Mouse (Mus musculus): ENCODE results near the gene Gm39566. TPM values are rescaled to one million over a fixed set of nuclear protein-coding genes. Genes with fewer than 3 reads are reported as not detected.

Gm39566 gene
- not detected for polyA plus RNA-seq (2017; shearing (Covaris generic))

GRCm38 (mm10) chr11:69815155-69815554 lies at the start of gene Gm39566:
Gene Gm39566, minus strand, starts transcription at chr11:69815298.

GRCm38 (mm10) chr11:69858113-69858998 lies 43.3 kb upstream of the Gm39566 start, which contains the start of gene Tnk1:
Gene Tnk1, minus strand, starts transcription at chr11:69858730.

DNA sequence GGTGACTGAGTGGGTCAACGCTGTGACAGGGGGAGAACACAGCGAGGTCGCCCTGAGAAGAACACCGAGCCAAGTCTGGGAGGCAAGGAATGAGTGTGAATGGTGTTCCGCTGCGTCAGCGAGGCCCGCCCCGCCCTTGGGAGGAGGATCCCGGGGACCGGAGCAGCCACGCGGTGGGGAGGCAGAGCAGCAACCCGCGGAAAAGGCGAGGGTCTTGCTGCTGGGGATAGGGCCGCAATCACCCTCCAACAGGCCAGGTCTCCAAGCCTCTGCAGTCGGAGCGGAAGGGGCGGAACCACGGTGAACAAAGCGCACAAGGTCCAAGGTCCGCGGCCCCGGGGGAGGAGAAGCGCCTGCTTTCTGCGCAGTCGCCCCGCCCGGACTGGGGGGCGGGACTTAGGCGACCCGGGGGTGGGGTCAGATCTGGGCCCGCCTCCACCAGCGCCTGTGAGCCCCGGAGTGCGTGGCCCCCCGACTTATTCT lies 31.1 kb upstream of the Gm39566 start, which contains the start of gene Plscr3:
Gene Plscr3 (plus strand): TSS at position 179 of the 483 bp plus-strand sequence.

GRCm38 (mm10) chr11:69837952-69838713 lies 23.0 kb upstream of the Gm39566 start, which contains the start of gene Tmem256:
Gene Tmem256, plus strand, starts transcription at chr11:69838514.

GRCm38 (mm10) chr11:69837604-69837951 lies 22.5 kb upstream of the Gm39566 start, which contains the start of gene Nlgn2:
Gene Nlgn2, minus strand, starts transcription at chr11:69837784.

DNA sequence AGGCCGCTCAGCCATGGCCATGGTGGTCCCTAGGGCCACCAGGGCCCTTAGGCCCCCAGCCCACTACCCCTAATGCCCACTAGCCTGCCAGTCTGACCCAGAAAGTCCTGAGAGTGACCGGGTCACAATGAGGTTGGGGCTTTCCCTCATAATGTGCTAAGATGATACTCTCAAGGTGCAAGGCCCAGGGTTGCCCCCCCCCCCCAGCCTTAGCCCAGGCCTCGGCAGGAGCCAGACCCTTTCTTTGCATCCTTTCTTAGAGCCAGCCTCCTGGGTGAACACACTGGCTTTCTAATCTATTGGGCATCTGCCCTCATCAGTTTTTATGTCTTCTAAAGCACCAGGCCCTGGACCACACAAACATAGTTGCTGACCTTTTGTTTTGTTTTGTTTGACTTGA lies 7.0 kb upstream of the Gm39566 start, which contains the start of gene Spem1:
Gene Spem1 (minus strand): TSS at position 101 of the 400 bp plus-strand sequence.

DNA sequence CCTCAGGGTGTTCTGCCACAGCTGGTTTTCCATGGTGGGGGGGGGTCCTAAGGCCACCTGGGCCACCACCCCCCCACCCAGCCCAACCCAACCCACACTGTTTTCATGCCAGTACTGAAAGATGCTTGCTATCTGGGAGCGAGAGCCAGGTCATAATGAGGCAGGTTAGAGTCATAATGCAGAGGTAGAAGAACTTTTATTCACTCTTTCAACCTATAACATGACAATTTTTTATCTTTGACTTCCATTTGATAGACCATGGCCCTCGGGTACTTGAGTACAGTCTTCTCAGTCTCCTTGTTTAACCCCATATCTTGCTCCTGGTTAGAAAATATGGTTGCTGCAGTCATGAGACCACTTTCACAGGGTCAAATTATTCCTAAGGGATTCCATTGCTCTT lies 3.3 kb upstream of the Gm39566 start, which contains the start of gene Spem2:
Gene Spem2 (minus strand): TSS at position 101 of the 400 bp plus-strand sequence.

GRCm38 (mm10) chr11:69804972-69805909 lies 9.9 kb downstream of the Gm39566 start, which contains the start of gene Tmem102:
Gene Tmem102, minus strand, starts transcription at chr11:69805624.

GRCm38 (mm10) chr11:69801379-69801977 lies 13.6 kb downstream of the Gm39566 start, which contains the start of gene Fgf11:
Gene Fgf11, minus strand, starts transcription at chr11:69801857.

DNA sequence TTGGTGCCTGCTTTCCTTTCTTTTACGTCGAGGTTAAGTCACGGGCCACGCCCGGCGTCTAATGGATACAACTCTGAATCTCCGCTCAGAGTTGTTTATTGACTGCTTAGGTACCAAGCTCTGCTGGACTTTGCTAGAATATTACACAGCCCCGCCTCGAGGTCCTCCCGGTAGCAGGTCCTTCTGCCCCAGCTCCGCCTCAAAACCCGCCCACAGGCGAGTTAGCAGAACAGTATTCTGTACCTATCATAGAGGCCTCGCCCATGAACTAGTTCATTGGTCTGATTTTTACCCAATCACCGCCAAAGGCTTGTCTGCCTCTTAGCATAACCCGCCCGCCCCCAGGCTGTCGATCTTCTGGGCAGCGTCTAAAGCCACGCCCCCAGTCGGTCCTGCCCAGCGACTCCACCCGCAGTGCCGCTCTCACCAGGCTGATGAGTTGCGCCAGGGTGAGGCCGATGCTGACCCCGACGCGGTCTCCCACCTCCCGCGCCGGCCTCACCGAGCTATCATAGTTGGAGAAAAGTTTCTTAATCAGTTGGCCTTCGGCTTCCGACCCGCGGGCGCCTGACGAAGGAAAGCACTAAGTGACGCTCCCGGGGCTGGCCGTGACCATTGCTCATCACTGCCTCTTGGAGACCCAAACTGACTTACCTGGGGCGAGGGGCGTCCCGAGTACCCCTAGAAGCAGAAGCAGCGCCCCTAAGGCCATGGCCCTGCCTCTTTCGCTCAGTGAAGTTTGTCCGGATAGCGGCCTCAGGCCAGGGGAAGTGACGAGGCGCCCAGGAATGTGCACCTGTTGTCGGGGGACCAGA lies 19.7 kb downstream of the Gm39566 start, which contains the start of gene Chrnb1:
Gene Chrnb1 (minus strand): TSS at position 776 of the 815 bp plus-strand sequence.

GRCm38 (mm10) chr11:69765221-69766125 lies 49.6 kb downstream of the Gm39566 start, which contains the start of gene Zbtb4:
Gene Zbtb4, plus strand, starts transcription at chr11:69765912.

DNA sequence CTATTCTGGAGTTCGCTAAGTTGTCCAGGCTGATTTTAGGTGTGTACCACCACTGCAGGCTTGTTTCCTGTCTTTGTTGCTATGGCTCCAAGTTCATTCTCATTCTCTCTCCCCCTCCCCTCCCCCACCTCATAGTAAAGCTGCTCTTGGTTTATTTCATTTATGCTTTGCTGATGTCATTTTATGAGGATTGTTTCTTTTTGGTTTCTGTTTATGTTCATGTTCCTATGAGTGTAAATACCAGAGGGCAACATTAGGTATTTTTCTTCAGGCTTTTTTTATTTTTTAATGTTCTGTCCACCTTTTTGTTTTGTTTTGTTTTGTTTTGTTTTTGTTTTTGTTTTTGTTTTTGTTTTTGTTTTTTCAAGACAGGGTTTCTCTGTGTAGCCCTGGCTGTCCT lies 53.2 kb downstream of the Gm39566 start, which contains the start of gene Slc35g3:
Gene Slc35g3 (minus strand): TSS at position 101 of the 400 bp plus-strand sequence.

Other genes with a start within 250 kb of the Gm39566 start
- 14.9 TPM for gene Wrap53, start 235.0 kb downstream of the Gm39566 start, polyA plus RNA-seq (2017; shearing (Covaris generic))
- gene Trp53, start 234.9 kb downstream of the Gm39566 start, polyA plus RNA-seq (2017; shearing (Covaris generic)) = 212 TPM
- gene Atp1b2, start 209.4 kb downstream of the Gm39566 start, polyA plus RNA-seq (2017; shearing (Covaris generic)) = not detected
- gene Shbg, start 197.4 kb downstream of the Gm39566 start, polyA plus RNA-seq (2017; shearing (Covaris generic)) = not detected
- not detected for gene Sat2, start 193.3 kb downstream of the Gm39566 start, polyA plus RNA-seq (2017; shearing (Covaris generic))
- 73.2 TPM for gene Fxr2, start 182.3 kb downstream of the Gm39566 start, polyA plus RNA-seq (2017; shearing (Covaris generic))
- not detected for gene Sox15, start 160.0 kb downstream of the Gm39566 start, polyA plus RNA-seq (2017; shearing (Covaris generic))
- 49.4 TPM for gene Mpdu1, start 152.7 kb downstream of the Gm39566 start, polyA plus RNA-seq (2017; shearing (Covaris generic))
- gene Cd68, start 149.1 kb downstream of the Gm39566 start, polyA plus RNA-seq (2017; shearing (Covaris generic)) = 2.1 TPM
- gene Eif4a1, start 142.9 kb downstream of the Gm39566 start, polyA plus RNA-seq (2017; shearing (Covaris generic)) = 703 TPM
- gene Senp3, start 133.2 kb downstream of the Gm39566 start, polyA plus RNA-seq (2017; shearing (Covaris generic)) = 41.7 TPM
- gene Tnfsf13, start 129.5 kb downstream of the Gm39566 start, polyA plus RNA-seq (2017; shearing (Covaris generic)) = not detected
- gene Tnfsf12, start 119.4 kb downstream of the Gm39566 start, polyA plus RNA-seq (2017; shearing (Covaris generic)) = not detected
- gene Tnfsfm13, start 119.2 kb downstream of the Gm39566 start, polyA plus RNA-seq (2017; shearing (Covaris generic)) = not detected
- 56.9 TPM for gene Polr2a, start 56.7 kb downstream of the Gm39566 start, polyA plus RNA-seq (2017; shearing (Covaris generic))
- gene Slc35g3, start 53.3 kb downstream of the Gm39566 start, polyA plus RNA-seq (2017; shearing (Covaris generic)) = not detected
- 8.0 TPM for gene Zbtb4, start 49.4 kb downstream of the Gm39566 start, polyA plus RNA-seq (2017; shearing (Covaris generic))
- 2.2 TPM for gene Chrnb1, start 19.4 kb downstream of the Gm39566 start, polyA plus RNA-seq (2017; shearing (Covaris generic))
- not detected for gene Fgf11, start 13.4 kb downstream of the Gm39566 start, polyA plus RNA-seq (2017; shearing (Covaris generic))
- gene Tmem102, start 9.7 kb downstream of the Gm39566 start, polyA plus RNA-seq (2017; shearing (Covaris generic)) = not detected
- gene Spem2, start 3.2 kb upstream of the Gm39566 start, polyA plus RNA-seq (2017; shearing (Covaris generic)) = not detected
- not detected for gene Spem1, start 6.9 kb upstream of the Gm39566 start, polyA plus RNA-seq (2017; shearing (Covaris generic))
- gene Nlgn2, start 22.5 kb upstream of the Gm39566 start, polyA plus RNA-seq (2017; shearing (Covaris generic)) = 0.09 TPM
- gene Tmem256, start 23.2 kb upstream of the Gm39566 start, polyA plus RNA-seq (2017; shearing (Covaris generic)) = 27.8 TPM
- 18.0 TPM for gene Plscr3, start 31.1 kb upstream of the Gm39566 start, polyA plus RNA-seq (2017; shearing (Covaris generic))
- gene Tnk1, start 43.4 kb upstream of the Gm39566 start, polyA plus RNA-seq (2017; shearing (Covaris generic)) = not detected
- not detected for gene Tmem95, start 62.7 kb upstream of the Gm39566 start, polyA plus RNA-seq (2017; shearing (Covaris generic))
- gene Kctd11, start 66.1 kb upstream of the Gm39566 start, polyA plus RNA-seq (2017; shearing (Covaris generic)) = 0.51 TPM
- 615 TPM for gene Acap1, start 80.2 kb upstream of the Gm39566 start, polyA plus RNA-seq (2017; shearing (Covaris generic))
- gene 2810408A11Rik, start 85.7 kb upstream of the Gm39566 start, polyA plus RNA-seq (2017; shearing (Covaris generic)) = 2.6 TPM
- gene Neurl4, start 85.8 kb upstream of the Gm39566 start, polyA plus RNA-seq (2017; shearing (Covaris generic)) = 7.7 TPM
- gene Gps2, start 98.6 kb upstream of the Gm39566 start, polyA plus RNA-seq (2017; shearing (Covaris generic)) = 253 TPM
- gene Eif5a, start 106.7 kb upstream of the Gm39566 start, polyA plus RNA-seq (2017; shearing (Covaris generic)) = 965 TPM
- not detected for gene Ybx2, start 120.5 kb upstream of the Gm39566 start, polyA plus RNA-seq (2017; shearing (Covaris generic))
- gene Slc2a4, start 132.9 kb upstream of the Gm39566 start, polyA plus RNA-seq (2017; shearing (Covaris generic)) = not detected
- not detected for gene Cldn7, start 149.5 kb upstream of the Gm39566 start, polyA plus RNA-seq (2017; shearing (Covaris generic))
- 31.4 TPM for gene Ctdnep1, start 165.9 kb upstream of the Gm39566 start, polyA plus RNA-seq (2017; shearing (Covaris generic))
- 47.8 TPM for gene Elp5, start 167.2 kb upstream of the Gm39566 start, polyA plus RNA-seq (2017; shearing (Covaris generic))
- 310 TPM for gene Gabarap, start 175.8 kb upstream of the Gm39566 start, polyA plus RNA-seq (2017; shearing (Covaris generic))
- 49.5 TPM for gene Phf23, start 180.5 kb upstream of the Gm39566 start, polyA plus RNA-seq (2017; shearing (Covaris generic))
- gene Dvl2, start 185.3 kb upstream of the Gm39566 start, polyA plus RNA-seq (2017; shearing (Covaris generic)) = 27.2 TPM
- gene Acadvl, start 200.1 kb upstream of the Gm39566 start, polyA plus RNA-seq (2017; shearing (Covaris generic)) = 87.7 TPM
- gene Dlg4, start 201.6 kb upstream of the Gm39566 start, polyA plus RNA-seq (2017; shearing (Covaris generic)) = 2.4 TPM
- not detected for gene Asgr1, start 238.8 kb upstream of the Gm39566 start, polyA plus RNA-seq (2017; shearing (Covaris generic))

Measured in naive thymus-derived CD4-positive, alpha-beta T cell, adult 5 months (primary cell).